Mouse (Mus musculus) kidney, embryonic 15.5 days (tissue): Measurements from ENCODE around the gene Acp1. TPM values are rescaled to one million over a fixed set of nuclear protein-coding genes. Genes with fewer than 3 reads are reported as not detected.

Experiments
- ATAC-seq: fragments of 200-750 bp; cut with Nextera tagmentation; replicated peaks from 2 replicates; pipeline ENCODE4 v1.8.0; 2017; ENCODE audit warnings: moderate TSS enrichment; ENCODE audit not compliant: low FRiP score
- H3K27ac ChIP-seq: fragments of 300-500 bp; sonication (generic); 2 replicates; pipeline ENCODE4 v1.5.1; 2015; ENCODE audit warnings: mild to moderate bottlenecking, inconsistent platforms
- H3K27me3 ChIP-seq: fragments of 300-500 bp; sonication (generic); 2 replicates; pipeline ENCODE4 v1.6.1; 2015; ENCODE audit warnings: inconsistent platforms
- H3K36me3 ChIP-seq: fragments of 300-500 bp; sonication (generic); 2 replicates; pipeline ENCODE4 v1.6.1; 2015; ENCODE audit warnings: inconsistent platforms
- H3K4me1 ChIP-seq: fragments of 300-500 bp; sonication (generic); 2 replicates; pipeline ENCODE4 v1.6.1; 2015; ENCODE audit warnings: inconsistent platforms
- H3K4me2 ChIP-seq: fragments of 300-500 bp; sonication (generic); 2 replicates; pipeline ENCODE4 v1.6.1; 2015; ENCODE audit warnings: moderate library complexity, mild to moderate bottlenecking, inconsistent platforms
- H3K4me3 ChIP-seq: fragments of 300-500 bp; sonication (generic); replicated peaks from 2 replicates; pipeline ENCODE4 v1.5.1; 2015; ENCODE audit warnings: mild to moderate bottlenecking, inconsistent platforms
- H3K9ac ChIP-seq: fragments of 300-500 bp; sonication (generic); 2 replicates; pipeline ENCODE4 v1.6.1; 2015; ENCODE audit warnings: mild to moderate bottlenecking, inconsistent platforms
- H3K9me3 ChIP-seq: fragments of 300-500 bp; sonication (generic); replicated peaks from 2 replicates; pipeline ENCODE4 v1.6.1; 2016; ENCODE audit warnings: inconsistent platforms
- WGBS: fragments of 180-500 bp; shearing (Covaris S2); methylation state at CpG from one replicate; pipeline ENCODE4 v1.1.7; 2015; ENCODE audit warnings: mixed read lengths; 5-methylcytosine and 5-hydroxymethylcytosine counted together
- polyA plus RNA-seq: library from polyadenylated mRNA; unstranded; fragments of >200 nt; fragmentation: Nextera tagmentation; extraction: Ambion mirVana; gene quantifications from 2 replicates; pipeline ENCODE4 v1.2.1, GENCODE M21; 2015

Gene Acp1
- polyA plus RNA-seq, 1 experiment from 2014 or later, result 168 TPM

GRCm38 (mm10) chr12:30897039-30897438 lies 14.3 kb downstream of the Acp1 start:
- no peak for ATAC-seq
- 94% methylated on average over 4 of the region's 4 CpGs for WGBS
- no peak overlapping the region for H3K4me3 ChIP-seq
- H3K27ac ChIP-seq, result no peak overlapping the region
- no peaks in the 10 kb centered on the region for H3K27me3 ChIP-seq
- H3K4me1 ChIP-seq, result no peaks in the 10 kb centered on the region
- H3K9ac ChIP-seq, result no peak overlapping the region
- peaks cover 41% of the 10 kb centered on the region for H3K36me3 ChIP-seq
- H3K9me3 ChIP-seq, result no peaks in the 10 kb centered on the region
- no peak overlapping the region for H3K4me2 ChIP-seq

GRCm38 (mm10) chr12:30891438-30891837 lies 20.0 kb downstream of the Acp1 start:
- H3K36me3 ChIP-seq, result peaks cover 19% of the 10 kb centered on the region
- no peaks in the 10 kb centered on the region for H3K4me1 ChIP-seq
- no peak overlapping the region for H3K4me2 ChIP-seq
- peaks cover 21% of the 10 kb centered on the region for H3K27me3 ChIP-seq
- no peaks in the 10 kb centered on the region for H3K9me3 ChIP-seq
- no peak for ATAC-seq
- 87% methylated on average over 7 of the region's 7 CpGs for WGBS
- H3K27ac ChIP-seq, result no peak overlapping the region
- H3K9ac ChIP-seq, result no peak overlapping the region
- H3K4me3 ChIP-seq, result no peak overlapping the region

- Histone ChIP-seq H3K36me3 (peaks cover 13% of the 10 kb centered on the region), H3K4me3 (no peak overlapping the region), H3K4me1 (no peaks in the 10 kb centered on the region; the same call in 1 of the 2 replicates), H3K9me3 (no peaks in the 10 kb centered on the region), H3K9ac (no peak overlapping the region), H3K27me3 (peaks cover 34% of the 10 kb centered on the region), H3K27ac (no peak overlapping the region), H3K4me2 (no peak overlapping the region)
- 38% methylated on average over 5 of the region's 5 CpGs for WGBS
- ATAC-seq, result peak; percentile 36; the same call in 1 of the 2 replicates
These were observed 21.3 kb downstream of the Acp1 start for GRCm38 (mm10) chr12:30890067-30890466.

- peaks cover 16% of the 10 kb centered on the region for H3K4me1 ChIP-seq
- no peak overlapping the region for H3K4me3 ChIP-seq
- H3K27ac ChIP-seq, result no peak overlapping the region
- no peak for ATAC-seq
- H3K27me3 ChIP-seq, result peaks cover 55% of the 10 kb centered on the region
- H3K9ac ChIP-seq, result no peak overlapping the region
- H3K36me3 ChIP-seq, result 0 out of 2 replicates have a peak, but pooled peaks cover under 1% of the 10 kb centered on the region
- H3K9me3 ChIP-seq, result no peaks in the 10 kb centered on the region
- H3K4me2 ChIP-seq, result no peak overlapping the region
- WGBS, result 92% methylated on average over 4 of the region's 4 CpGs
These were observed 23.4 kb downstream of the Acp1 start for GRCm38 (mm10) chr12:30888003-30888402.

- 73% methylated on average over 6 of the region's 6 CpGs for WGBS
- H3K36me3 ChIP-seq, result no peaks in the 10 kb centered on the region
- H3K27me3 ChIP-seq, result peaks cover 69% of the 10 kb centered on the region
- ATAC-seq, result no peak
- H3K4me1 ChIP-seq, result peaks cover 16% of the 10 kb centered on the region
- H3K4me2 ChIP-seq, result no peak overlapping the region
- no peak overlapping the region for H3K4me3 ChIP-seq
- H3K9me3 ChIP-seq, result no peaks in the 10 kb centered on the region
- no peak overlapping the region for H3K27ac ChIP-seq
- H3K9ac ChIP-seq, result no peak overlapping the region
These were observed 25.5 kb downstream of the Acp1 start for GRCm38 (mm10) chr12:30885891-30886290.

GRCm38 (mm10) chr12:30884622-30885230 lies 26.7 kb downstream of the Acp1 start:
- H3K27me3 ChIP-seq, result peaks cover 80% of the 10 kb centered on the region
- H3K36me3 ChIP-seq, result no peaks in the 10 kb centered on the region
- no peaks in the 10 kb centered on the region for H3K9me3 ChIP-seq
- peak; percentile 66 for ATAC-seq
- no peak overlapping the region for H3K27ac ChIP-seq
- 6% methylated on average over 39 of the region's 39 CpGs for WGBS
- peak overlapping the region; percentile 94 for H3K4me2 ChIP-seq
- H3K4me1 ChIP-seq, result peaks cover 16% of the 10 kb centered on the region
- peak overlapping the region; percentile 51 for H3K4me3 ChIP-seq
- peak overlapping the region; percentile 38 for H3K9ac ChIP-seq

GRCm38 (mm10) chr12:30883986-30884621 lies 27.3 kb downstream of the Acp1 start, which contains the start of gene Alkal2:
Alkal2 (plus strand) TSS chr12:30884322.
- Histone ChIP-seq H3K9me3 (no peaks in the 10 kb centered on the region), H3K36me3 (no peaks in the 10 kb centered on the region), H3K4me2 (peak within 1 kb of the TSS; percentile 94), H3K27ac (no peak within 1 kb of the TSS), H3K27me3 (peaks cover 85% of the 10 kb centered on the region), H3K4me3 (peak within 1 kb of the TSS; percentile 51), H3K4me1 (peaks cover 16% of the 10 kb centered on the region), H3K9ac (peak within 1 kb of the TSS; percentile 38)
- WGBS, result under 1% methylated on average over 58 of the region's 58 CpGs
- peak; percentile 75 for ATAC-seq

- Histone ChIP-seq H3K4me3 (peak overlapping the region; percentile 51), H3K9ac (peak overlapping the region; percentile 38; the same call in 1 of the 2 replicates), H3K4me2 (peak overlapping the region; percentile 94), H3K4me1 (peaks cover 16% of the 10 kb centered on the region), H3K27me3 (peaks cover 82% of the 10 kb centered on the region), H3K9me3 (no peaks in the 10 kb centered on the region), H3K36me3 (no peaks in the 10 kb centered on the region), H3K27ac (no peak overlapping the region)
- WGBS, result 21% methylated on average over 4 of the region's 4 CpGs
- ATAC-seq, result no peak
These were observed 27.8 kb downstream of the Acp1 start for GRCm38 (mm10) chr12:30883592-30883985.

- no peak overlapping the region for H3K27ac ChIP-seq
- ATAC-seq, result no peak
- peaks cover 45% of the 10 kb centered on the region for H3K27me3 ChIP-seq
- no peak overlapping the region for H3K4me3 ChIP-seq
- no peak overlapping the region for H3K4me2 ChIP-seq
- H3K4me1 ChIP-seq, result peaks cover 10% of the 10 kb centered on the region
- H3K9ac ChIP-seq, result no peak overlapping the region
- H3K36me3 ChIP-seq, result no peaks in the 10 kb centered on the region
- no peaks in the 10 kb centered on the region for H3K9me3 ChIP-seq
- WGBS, result 72% methylated on average over 6 of the region's 6 CpGs
These were observed 31.9 kb downstream of the Acp1 start for GRCm38 (mm10) chr12:30879447-30879846.

- H3K27ac ChIP-seq, result no peak overlapping the region
- H3K9me3 ChIP-seq, result no peaks in the 10 kb centered on the region
- H3K4me1 ChIP-seq, result no peaks in the 10 kb centered on the region
- no peaks in the 10 kb centered on the region for H3K27me3 ChIP-seq
- no peak overlapping the region for H3K4me3 ChIP-seq
- 75% methylated on average over 4 of the region's 4 CpGs for WGBS
- H3K4me2 ChIP-seq, result no peak overlapping the region
- H3K9ac ChIP-seq, result no peak overlapping the region
- no peaks in the 10 kb centered on the region for H3K36me3 ChIP-seq
- no peak for ATAC-seq
These were observed 45.6 kb downstream of the Acp1 start for GRCm38 (mm10) chr12:30865781-30866180.

GRCm38 (mm10) chr12:30864347-30864746 lies 47.0 kb downstream of the Acp1 start:
- Histone ChIP-seq H3K4me2 (no peak overlapping the region), H3K4me3 (no peak overlapping the region), H3K4me1 (no peaks in the 10 kb centered on the region), H3K27me3 (no peaks in the 10 kb centered on the region), H3K9me3 (no peaks in the 10 kb centered on the region), H3K9ac (no peak overlapping the region), H3K36me3 (no peaks in the 10 kb centered on the region), H3K27ac (no peak overlapping the region)
- WGBS, result 72% methylated on average over 2 of the region's 2 CpGs
- no peak for ATAC-seq

GRCm38 (mm10) chr12:30856172-30856571 lies 55.2 kb downstream of the Acp1 start:
- no peaks in the 10 kb centered on the region for H3K9me3 ChIP-seq
- H3K4me1 ChIP-seq, result no peaks in the 10 kb centered on the region
- no peak overlapping the region for H3K9ac ChIP-seq
- 84% methylated on average over 5 of the region's 5 CpGs for WGBS
- no peaks in the 10 kb centered on the region for H3K27me3 ChIP-seq
- H3K4me3 ChIP-seq, result no peak overlapping the region
- ATAC-seq, result no peak
- H3K27ac ChIP-seq, result no peak overlapping the region
- H3K36me3 ChIP-seq, result no peaks in the 10 kb centered on the region
- H3K4me2 ChIP-seq, result no peak overlapping the region
